Mouse (Mus musculus): ENCODE data around the gene Rnf11. TPM values are rescaled to one million over a fixed set of nuclear protein-coding genes. Genes with fewer than 3 reads are reported as not detected.

Gene Rnf11
- total RNA-seq (2012; rRNA removed): 7.7 and 19.3 TPM in 2 replicates

DNA sequence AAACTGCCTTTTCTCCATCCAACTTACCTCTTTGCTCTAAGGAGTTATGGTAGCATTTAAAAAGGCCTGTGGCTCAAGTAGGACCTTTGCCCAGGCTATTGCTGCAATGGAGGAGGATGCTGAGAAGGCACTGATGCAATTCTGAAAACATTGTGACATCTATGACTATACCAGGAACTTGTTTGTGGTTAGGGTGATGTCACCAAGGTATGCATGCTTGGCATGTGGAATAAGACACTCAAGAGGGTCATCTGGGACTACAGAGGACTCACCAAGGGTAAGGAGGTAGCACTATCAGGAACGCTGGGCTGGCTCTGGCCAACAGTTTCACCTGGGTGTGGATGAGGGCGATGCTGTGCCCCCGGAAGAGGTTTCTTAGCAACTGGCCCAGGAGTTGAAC, at the start of gene Rnf11:
Gene Rnf11 (minus strand): TSS at position 108 of the 400 bp plus-strand sequence.
- no peak for TF ChIP-seq MAFK (IDR thresholded peaks at IDR 0.05; ENCODE audit: insufficient read depth, low read depth, low read length)
- no peak for TF ChIP-seq CHD2 (IDR thresholded peaks at IDR 0.05; ENCODE audit: low read depth, low read length)
- TF ChIP-seq ZNF384 (IDR thresholded peaks at IDR 0.05; ENCODE audit: low read depth, low read length): no peak
- no peak for TF ChIP-seq HCFC1 (IDR thresholded peaks at IDR 0.05; ENCODE audit: borderline replicate concordance, insufficient read depth, low read length)
- Histone ChIP-seq H3K36me3 (ENCODE audit: control insufficient read depth, insufficient read depth, low read length, poor library complexity, severe bottlenecking) (no peaks in the 10 kb centered on the region), H3K4me3 (ENCODE audit: insufficient read depth in 1 of 2, low read depth in 1 of 2, low read length in 2 of 2, poor library complexity in 1 of 2, severe bottlenecking in 1 of 2) (no peak within 1 kb of the TSS), H3K27ac (ENCODE audit: insufficient read depth, low read depth, low read length, poor library complexity, severe bottlenecking) (no peak within 1 kb of the TSS), H3K4me1 (ENCODE audit: control insufficient read depth in 2 of 2, insufficient read depth in 2 of 2, low read length in 2 of 2, poor library complexity in 1 of 2) (no peaks in the 10 kb centered on the region), H3K9ac (ENCODE audit: insufficient read depth, low read depth, low read length, poor library complexity, severe bottlenecking) (no peak within 1 kb of the TSS), H3K9me3 (ENCODE audit: control insufficient read depth, insufficient read depth, low read depth, low read length) (no peaks in the 10 kb centered on the region)
- in situ Hi-C loops (cut with MboI; ENCODE audit: low sequenced_read_pairs in 2 of 2, unreplicated experiment in 2 of 2): no loop called here
- DNase-seq (ENCODE audit: low read depth, low spot score): no peak

DNA sequence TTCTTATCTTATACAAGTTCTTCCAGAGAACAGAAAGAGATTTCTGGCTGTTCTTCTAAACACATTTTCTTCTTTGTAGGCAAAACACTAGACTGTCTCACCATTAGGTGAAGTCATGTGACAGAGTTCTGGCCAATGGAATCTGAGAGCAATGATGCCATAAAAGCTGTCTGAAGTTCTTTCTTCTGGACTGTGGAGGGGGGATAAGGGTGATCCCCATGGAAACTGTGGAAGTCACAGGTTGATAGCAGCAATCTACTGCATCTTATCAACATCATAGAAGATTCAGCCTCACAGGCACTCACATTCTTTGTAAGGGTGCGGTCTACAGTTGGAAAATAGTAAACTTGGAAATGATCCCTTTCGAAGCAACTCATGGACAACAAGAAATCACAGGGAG, 46.6 kb upstream of the Rnf11 start, which contains the start of gene 4930522H14Rik:
Gene 4930522H14Rik (minus strand): TSS at position 187 of the 400 bp plus-strand sequence.
- in situ Hi-C loops (cut with MboI; ENCODE audit: low sequenced_read_pairs in 2 of 2, unreplicated experiment in 2 of 2): no loop called here
- no peaks in the 10 kb centered on the region for H3K9me3 ChIP-seq (ENCODE audit: control insufficient read depth, insufficient read depth, low read depth, low read length)
- no peak within 1 kb of the TSS for H3K9ac ChIP-seq (ENCODE audit: insufficient read depth, low read depth, low read length, poor library complexity, severe bottlenecking)
- DNase-seq (ENCODE audit: low read depth, low spot score): no peak
- no peak for TF ChIP-seq HCFC1 (IDR thresholded peaks at IDR 0.05; ENCODE audit: borderline replicate concordance, insufficient read depth, low read length)
- no peak for TF ChIP-seq ZC3H11A (IDR thresholded peaks at IDR 0.05; ENCODE audit: borderline replicate concordance, low read depth, low read length)
- no peak for TF ChIP-seq CHD2 (IDR thresholded peaks at IDR 0.05; ENCODE audit: low read depth, low read length)
- TF ChIP-seq ZNF384 (IDR thresholded peaks at IDR 0.05; ENCODE audit: low read depth, low read length): no peak
- TF ChIP-seq MAFK (IDR thresholded peaks at IDR 0.05; ENCODE audit: insufficient read depth, low read depth, low read length): no peak
- H3K4me3 ChIP-seq (ENCODE audit: insufficient read depth in 1 of 2, low read depth in 1 of 2, low read length in 2 of 2, poor library complexity in 1 of 2, severe bottlenecking in 1 of 2): no peak within 1 kb of the TSS
- H3K4me1 ChIP-seq (ENCODE audit: control insufficient read depth in 2 of 2, insufficient read depth in 2 of 2, low read length in 2 of 2, poor library complexity in 1 of 2): no peaks in the 10 kb centered on the region
- H3K27ac ChIP-seq (ENCODE audit: insufficient read depth, low read depth, low read length, poor library complexity, severe bottlenecking): no peak within 1 kb of the TSS
- H3K36me3 ChIP-seq (ENCODE audit: control insufficient read depth, insufficient read depth, low read length, poor library complexity, severe bottlenecking): no peaks in the 10 kb centered on the region

DNA sequence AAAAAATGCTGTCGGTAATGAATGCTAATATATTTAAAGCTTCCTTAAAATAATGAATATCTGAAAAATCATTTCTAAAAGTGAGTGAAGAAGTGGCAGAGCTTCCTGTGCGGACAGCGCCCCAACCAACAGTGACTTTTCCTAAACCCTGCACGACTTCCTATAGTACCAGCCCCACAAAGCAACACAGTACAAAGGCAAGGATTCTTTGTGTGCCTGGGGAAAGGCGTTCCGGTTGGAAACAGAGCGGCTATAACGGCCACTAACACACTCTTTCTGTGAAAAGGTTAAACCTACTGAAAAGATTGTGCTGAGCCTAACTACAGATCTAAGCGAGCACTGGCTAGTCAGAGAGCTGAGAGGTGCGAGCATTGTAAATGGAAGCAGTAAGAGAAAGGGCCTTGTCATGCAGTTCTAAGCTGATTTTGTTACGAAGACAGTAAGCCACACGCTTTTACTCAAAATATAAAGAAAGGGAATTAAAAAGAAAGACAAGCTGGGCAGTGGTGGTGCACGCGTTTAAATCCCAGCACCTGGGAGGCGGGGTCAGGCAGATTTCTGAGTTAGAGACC, 45.8 kb upstream of the Rnf11 start:
- no peaks in the 10 kb centered on the region for H3K9me3 ChIP-seq (ENCODE audit: control insufficient read depth, insufficient read depth, low read depth, low read length)
- no peak overlapping the region for H3K27ac ChIP-seq (ENCODE audit: insufficient read depth, low read depth, low read length, poor library complexity, severe bottlenecking)
- DNase-seq (ENCODE audit: low read depth, low spot score): no peak
- no peaks in the 10 kb centered on the region for H3K36me3 ChIP-seq (ENCODE audit: control insufficient read depth, insufficient read depth, low read length, poor library complexity, severe bottlenecking)
- in situ Hi-C loops (cut with MboI; ENCODE audit: low sequenced_read_pairs in 2 of 2, unreplicated experiment in 2 of 2): no loop called here
- no peak for TF ChIP-seq ZC3H11A (IDR thresholded peaks at IDR 0.05; ENCODE audit: borderline replicate concordance, low read depth, low read length)
- TF ChIP-seq CHD2 (IDR thresholded peaks at IDR 0.05; ENCODE audit: low read depth, low read length): no peak
- TF ChIP-seq HCFC1 (IDR thresholded peaks at IDR 0.05; ENCODE audit: borderline replicate concordance, insufficient read depth, low read length): no peak
- TF ChIP-seq ZNF384 (IDR thresholded peaks at IDR 0.05; ENCODE audit: low read depth, low read length): no peak
- no peak for TF ChIP-seq MAFK (IDR thresholded peaks at IDR 0.05; ENCODE audit: insufficient read depth, low read depth, low read length)
- no peak overlapping the region for H3K4me3 ChIP-seq (ENCODE audit: insufficient read depth in 1 of 2, low read depth in 1 of 2, low read length in 2 of 2, poor library complexity in 1 of 2, severe bottlenecking in 1 of 2)
- no peaks in the 10 kb centered on the region for H3K4me1 ChIP-seq (ENCODE audit: control insufficient read depth in 2 of 2, insufficient read depth in 2 of 2, low read length in 2 of 2, poor library complexity in 1 of 2)
- no peak overlapping the region for H3K9ac ChIP-seq (ENCODE audit: insufficient read depth, low read depth, low read length, poor library complexity, severe bottlenecking)

DNA sequence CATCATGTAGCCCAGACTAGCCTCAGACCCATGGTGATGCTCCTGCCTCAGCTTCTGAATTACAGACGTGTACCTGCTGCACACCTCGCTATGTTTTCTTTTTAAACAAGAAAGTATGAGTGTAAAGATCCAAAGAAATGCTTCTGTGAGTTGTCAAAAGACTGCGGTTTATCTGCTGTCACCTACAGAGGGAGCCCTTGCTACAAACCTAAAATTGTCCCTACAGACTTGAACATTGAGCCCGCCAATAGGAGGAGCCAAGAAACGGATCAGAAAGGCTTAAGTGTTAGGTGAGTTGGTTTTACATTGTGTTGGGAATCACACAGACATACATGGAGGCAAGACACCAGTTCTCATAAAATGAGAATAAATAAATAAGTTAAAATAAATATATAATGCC, 20.4 kb upstream of the Rnf11 start:
- Histone ChIP-seq H3K9me3 (ENCODE audit: control insufficient read depth, insufficient read depth, low read depth, low read length) (no peaks in the 10 kb centered on the region), H3K4me3 (ENCODE audit: insufficient read depth in 1 of 2, low read depth in 1 of 2, low read length in 2 of 2, poor library complexity in 1 of 2, severe bottlenecking in 1 of 2) (no peak overlapping the region), H3K9ac (ENCODE audit: insufficient read depth, low read depth, low read length, poor library complexity, severe bottlenecking) (no peak overlapping the region), H3K27ac (ENCODE audit: insufficient read depth, low read depth, low read length, poor library complexity, severe bottlenecking) (no peak overlapping the region), H3K4me1 (ENCODE audit: control insufficient read depth in 2 of 2, insufficient read depth in 2 of 2, low read length in 2 of 2, poor library complexity in 1 of 2) (no peaks in the 10 kb centered on the region), H3K36me3 (ENCODE audit: control insufficient read depth, insufficient read depth, low read length, poor library complexity, severe bottlenecking) (no peaks in the 10 kb centered on the region)
- TF ChIP-seq ZC3H11A (IDR thresholded peaks at IDR 0.05; ENCODE audit: borderline replicate concordance, low read depth, low read length) (peak; percentile 62), ZNF384 (IDR thresholded peaks at IDR 0.05; ENCODE audit: low read depth, low read length) (no peak)
- DNase-seq (ENCODE audit: low read depth, low spot score): peak; percentile 59
- in situ Hi-C loops (cut with MboI; ENCODE audit: low sequenced_read_pairs in 2 of 2, unreplicated experiment in 2 of 2): no loop called here

DNA sequence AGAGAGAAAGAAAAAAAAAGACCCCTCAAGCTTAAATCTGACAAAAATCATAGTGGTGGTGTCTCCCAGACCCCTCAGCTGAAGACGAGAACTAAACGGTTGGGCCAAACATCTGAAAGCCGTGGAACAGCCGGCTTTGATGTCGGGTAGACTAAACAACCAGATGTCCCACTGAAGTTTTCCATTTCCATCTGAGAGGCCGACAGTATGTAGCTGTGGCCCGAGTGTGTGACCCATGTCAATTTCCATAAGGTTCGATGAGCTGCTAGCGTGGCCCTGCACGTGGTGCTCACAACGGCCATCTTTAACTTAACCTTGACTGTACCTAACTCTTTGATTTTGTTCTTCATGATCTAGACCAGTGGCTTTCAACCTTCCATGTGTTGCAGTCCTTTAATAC, 13.9 kb upstream of the Rnf11 start:
- Histone ChIP-seq H3K4me1 (ENCODE audit: control insufficient read depth in 2 of 2, insufficient read depth in 2 of 2, low read length in 2 of 2, poor library complexity in 1 of 2) (peaks cover 0 to 3% of the 10 kb centered on the region in 2 experiments; a peak in 1 of 4 replicates), H3K27ac (ENCODE audit: insufficient read depth, low read depth, low read length, poor library complexity, severe bottlenecking) (no peak overlapping the region), H3K36me3 (ENCODE audit: control insufficient read depth, insufficient read depth, low read length, poor library complexity, severe bottlenecking) (no peaks in the 10 kb centered on the region), H3K9me3 (ENCODE audit: control insufficient read depth, insufficient read depth, low read depth, low read length) (no peaks in the 10 kb centered on the region), H3K9ac (ENCODE audit: insufficient read depth, low read depth, low read length, poor library complexity, severe bottlenecking) (no peak overlapping the region), H3K4me3 (ENCODE audit: insufficient read depth in 1 of 2, low read depth in 1 of 2, low read length in 2 of 2, poor library complexity in 1 of 2, severe bottlenecking in 1 of 2) (no peak overlapping the region)
- no peak for DNase-seq (ENCODE audit: low read depth, low spot score)
- in situ Hi-C loops (cut with MboI; ENCODE audit: low sequenced_read_pairs in 2 of 2, unreplicated experiment in 2 of 2): loop anchor here in 1 of 2 experiments (10.0 kb wide), 1 partner anchor 136 kb away; no protein-coding TSS in a partner anchor
- TF ChIP-seq MAFK (IDR thresholded peaks at IDR 0.05; ENCODE audit: insufficient read depth, low read depth, low read length): no peak
- TF ChIP-seq CHD2 (IDR thresholded peaks at IDR 0.05; ENCODE audit: low read depth, low read length): no peak
